Mouse (Mus musculus) activated CD4-positive, CD25-positive, alpha-beta regulatory T cell (primary cell): ENCODE measurements around the gene Celf6. TPM values are rescaled to one million over a fixed set of nuclear protein-coding genes. Genes with fewer than 3 reads are reported as not detected.

Experiments used
- polyA plus RNA-seq, 2 experiments: library from polyadenylated mRNA; unstranded; fragments of 100-300 nt; shearing (Covaris generic); gene quantifications; one replicate each; pipeline ENCODE4 v1.2.1; 2017

The Celf6 gene
- not detected for polyA plus RNA-seq

DNA sequence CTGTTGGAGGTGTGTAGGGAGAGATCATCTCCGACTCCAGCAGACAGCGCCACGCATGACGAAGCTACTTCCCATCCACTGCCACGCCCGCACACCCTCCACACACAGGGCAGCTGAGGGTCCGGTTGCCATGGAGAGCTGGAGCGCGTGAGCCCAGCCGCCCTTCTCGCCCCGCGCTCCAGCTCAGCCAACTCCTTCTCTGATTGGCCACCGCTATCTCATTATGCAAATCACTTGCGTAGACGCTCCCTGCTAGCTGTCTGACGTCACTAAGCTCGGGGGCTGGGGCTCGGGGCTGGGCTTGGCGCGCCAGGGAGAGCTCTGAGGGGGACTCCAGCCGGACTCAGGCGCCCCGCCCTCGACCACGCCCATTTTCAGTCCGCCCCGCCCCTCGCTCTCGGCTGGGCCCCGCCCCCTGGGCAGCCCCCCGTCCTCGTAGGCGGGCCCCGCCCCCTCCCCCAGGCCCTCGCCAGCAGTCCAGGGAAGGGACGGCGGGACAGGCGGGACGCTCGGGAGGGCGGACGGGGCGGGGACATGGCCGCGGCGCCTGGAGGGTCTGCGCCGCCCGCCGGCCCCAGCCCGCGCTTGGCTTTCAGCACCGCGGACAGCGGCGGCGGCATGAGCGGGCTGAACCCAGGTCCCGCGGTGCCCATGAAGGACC lies at the start of gene Celf6:
TSS of gene Celf6 (plus strand) at position 74 of the 661 bp plus-strand sequence.

GRCm38 (mm10) chr9:59539441-59540137 lies 38.1 kb upstream of the Celf6 start, which contains the start of the genes Hexa and Tmem202:
Gene Hexa, plus strand, starts transcription at chr9:59539540.
Gene Tmem202, minus strand, starts transcription at chr9:59539847.

DNA sequence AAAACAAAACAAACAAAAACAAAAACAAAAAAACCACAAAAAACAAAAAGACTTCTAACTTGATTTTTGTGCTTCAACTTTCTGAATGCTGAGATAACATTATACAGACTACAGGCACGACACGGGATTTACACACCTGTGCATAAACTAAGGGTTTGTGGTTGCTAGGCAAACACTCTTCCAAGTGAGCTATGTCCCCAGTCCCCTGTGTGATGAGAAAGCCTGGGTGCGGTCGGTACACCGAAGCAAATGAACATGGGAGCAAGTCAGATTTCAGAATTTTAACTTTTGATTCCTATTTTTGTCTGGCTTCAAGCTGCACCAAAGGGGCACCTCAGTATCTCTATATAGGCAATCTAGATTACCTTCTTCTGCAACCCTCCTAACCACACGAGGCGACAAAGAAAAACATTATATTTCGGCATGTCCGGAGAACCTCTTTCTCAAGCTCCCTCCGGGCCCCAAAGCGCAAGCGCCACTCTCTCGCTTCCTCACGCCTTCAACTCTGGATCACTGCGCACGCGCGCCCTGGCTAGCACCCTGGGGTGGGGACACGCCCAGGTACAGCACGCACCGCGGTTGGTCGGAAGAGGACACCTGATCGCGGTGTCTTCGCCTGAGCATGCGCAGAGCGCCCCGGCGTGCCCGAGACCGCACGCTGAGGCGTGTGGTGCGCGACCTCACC lies 39.0 kb downstream of the Celf6 start, which contains the start of gene Parp6:
TSS of gene Parp6 (plus strand) at position 663 of the 685 bp plus-strand sequence.

DNA sequence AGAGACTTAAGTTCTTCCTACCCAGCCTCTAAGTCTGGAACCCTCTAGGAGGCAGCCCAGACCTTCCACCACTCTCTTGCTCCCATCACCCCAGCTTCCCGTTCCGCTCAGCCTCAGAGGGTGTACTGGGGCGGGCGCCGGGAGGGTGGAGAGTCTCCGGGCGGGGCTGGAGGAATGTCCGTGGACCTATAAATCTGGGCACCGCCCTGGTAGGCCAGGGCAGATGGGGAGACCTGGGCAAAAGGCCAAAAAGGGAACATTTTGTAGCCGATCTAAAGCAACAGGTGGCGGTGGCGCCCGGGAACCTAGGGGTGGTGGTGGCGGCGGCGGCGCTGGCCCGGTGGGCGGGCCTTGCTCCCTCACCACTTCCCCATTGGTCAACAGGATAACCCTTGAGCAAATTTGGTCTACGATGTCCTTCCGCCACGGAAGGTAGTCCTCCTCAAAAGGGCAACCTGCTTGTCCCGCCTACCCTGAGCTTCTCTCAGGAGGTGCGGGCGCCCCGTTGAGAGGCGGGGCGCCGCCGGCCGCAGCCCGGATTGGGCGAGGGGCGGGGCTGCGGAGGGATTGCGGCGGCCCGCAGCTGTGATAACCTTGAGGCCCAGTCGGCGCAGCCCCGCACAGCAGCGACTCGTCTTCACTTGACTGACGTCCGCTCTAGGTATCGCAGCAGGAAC lies 78.4 kb downstream of the Celf6 start, which contains the start of gene Pkm:
TSS of gene Pkm (plus strand) at position 411 of the 677 bp plus-strand sequence.

Other genes starting within 250 kb of the Celf6 start
- gene Bbs4, start 224.4 kb upstream of the Celf6 start, polyA plus RNA-seq, result 10 to 100 TPM in 1 of 2 experiments, 1 to 10 TPM in 1; 7.9 to 14.1 TPM
- gene Arih1, start 91.3 kb upstream of the Celf6 start, polyA plus RNA-seq, result 100 to 1,000 TPM in 1 of 2 experiments, 10 to 100 TPM in 1; 75.8 to 113 TPM
- 10 to 100 TPM; 45.2 to 45.8 TPM for gene Hexa, start 38.4 kb upstream of the Celf6 start, polyA plus RNA-seq
- gene Tmem202, start 38.1 kb upstream of the Celf6 start, polyA plus RNA-seq, result 1 to 10 TPM in 1 of 2 experiments, under 1 TPM in 1; 0.24 to 1.1 TPM
- gene Parp6, start 39.4 kb downstream of the Celf6 start, polyA plus RNA-seq, result 10 to 100 TPM; 39.1 to 54.7 TPM
- gene Pkm, start 78.5 kb downstream of the Celf6 start, polyA plus RNA-seq, result 100 to 1,000 TPM; 785 to 986 TPM
- gene Gramd2, start 102.2 kb downstream of the Celf6 start, polyA plus RNA-seq, result under 1 TPM in 1 of 2 experiments, not detected in 1; 0.39 TPM
- gene Senp8, start 172.8 kb downstream of the Celf6 start, polyA plus RNA-seq, result 1 to 10 TPM; 3.0 to 5.2 TPM
- 10 to 100 TPM; 17.1 to 19.4 TPM for gene Myo9a, start 173.0 kb downstream of the Celf6 start, polyA plus RNA-seq